Mouse (Mus musculus) erythroblast, adult 5-6 weeks (primary cell): ENCODE results near the gene Knstrn. TPM values are rescaled to one million over a fixed set of nuclear protein-coding genes. Genes with fewer than 3 reads are reported as not detected.

Experiments used
- ATAC-seq: replicated peaks from 2 replicates; pipeline ENCODE4 v1.8.0; 2016; ENCODE audit warnings: moderate number of reproducible peaks, mild to moderate bottlenecking, moderate TSS enrichment, inconsistent platforms; ENCODE audit not compliant: poor library complexity, low FRiP score, severe bottlenecking
- total RNA-seq, 2 experiments: library from RNA; stranded (forward) in 1 of 2; stranded (reverse) in 1 of 2; fragments of 150-400 nt in 1 of 2; fragments of 200-764, 138-1000 nt in 1 of 2; gene quantifications; 2 replicates each; pipeline versions ENCODE4 v1.2.3 to v1.2.4; 2015 to 2017; ENCODE audit warnings: low replicate concordance in 2 of 2

Knstrn gene
- total RNA-seq, 2 experiments from 2014 or later = 19.8 to 67.3 TPM

DNA sequence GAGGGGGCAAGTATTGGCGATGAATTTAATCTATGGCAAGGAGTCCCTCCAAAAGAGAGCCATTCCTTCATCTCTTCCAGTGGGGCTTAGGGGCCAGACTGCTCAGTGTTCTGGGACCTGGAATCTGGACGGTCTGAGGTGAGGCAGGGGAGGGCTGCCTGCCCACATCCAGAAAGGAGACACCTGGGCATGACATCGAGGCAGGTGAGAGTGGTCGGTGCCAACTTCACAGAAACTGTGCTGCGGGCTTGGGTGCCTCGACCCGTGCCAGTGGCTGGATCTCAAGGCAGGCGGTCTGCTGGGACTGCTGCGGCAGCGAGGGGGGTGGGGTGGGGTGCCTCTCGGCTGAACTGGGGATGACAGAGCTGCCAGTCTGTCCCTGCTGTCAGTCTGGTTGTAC lies 84.0 kb downstream of the Knstrn start:
- no peak for ATAC-seq

DNA sequence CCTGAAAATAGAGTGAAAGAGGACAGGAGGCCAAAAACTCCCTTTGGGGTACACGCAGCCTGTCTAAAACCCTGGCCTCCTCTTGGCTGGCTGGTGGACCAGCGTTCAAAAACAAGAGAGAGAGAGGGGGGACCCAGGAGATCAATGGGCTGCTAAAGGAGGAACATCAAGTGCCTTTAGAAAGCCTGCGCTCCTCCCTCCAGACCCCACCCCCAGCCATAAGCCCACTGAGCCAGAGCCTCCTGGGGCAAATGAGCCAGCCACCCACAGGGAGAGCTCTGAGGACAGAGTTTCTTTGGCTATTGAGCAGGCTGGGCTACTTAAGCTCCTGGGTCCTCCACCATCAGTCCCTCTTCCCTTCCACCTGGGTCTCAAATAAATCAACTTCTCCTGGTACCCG lies 85.0 kb downstream of the Knstrn start:
- no peak for ATAC-seq

DNA sequence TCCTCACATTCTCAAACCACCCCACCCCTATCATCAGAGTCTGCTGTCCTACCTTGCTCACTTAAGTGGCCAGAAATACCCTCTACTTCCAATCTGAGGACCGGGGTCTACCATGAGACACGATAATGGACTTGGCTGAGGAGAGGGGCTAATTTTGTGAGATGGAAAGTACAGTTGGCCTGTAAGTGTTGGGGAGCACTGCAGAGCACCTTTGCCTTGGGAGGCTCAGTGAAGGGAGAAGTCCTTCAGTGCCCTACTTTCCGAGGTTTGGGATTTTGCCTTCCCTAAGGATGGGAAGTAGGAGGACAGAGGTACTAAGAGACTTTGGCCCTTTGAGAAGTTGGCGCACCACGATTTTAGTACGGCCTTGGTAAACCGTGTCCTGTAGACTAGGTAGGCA lies 85.5 kb downstream of the Knstrn start:
- no peak for ATAC-seq

DNA sequence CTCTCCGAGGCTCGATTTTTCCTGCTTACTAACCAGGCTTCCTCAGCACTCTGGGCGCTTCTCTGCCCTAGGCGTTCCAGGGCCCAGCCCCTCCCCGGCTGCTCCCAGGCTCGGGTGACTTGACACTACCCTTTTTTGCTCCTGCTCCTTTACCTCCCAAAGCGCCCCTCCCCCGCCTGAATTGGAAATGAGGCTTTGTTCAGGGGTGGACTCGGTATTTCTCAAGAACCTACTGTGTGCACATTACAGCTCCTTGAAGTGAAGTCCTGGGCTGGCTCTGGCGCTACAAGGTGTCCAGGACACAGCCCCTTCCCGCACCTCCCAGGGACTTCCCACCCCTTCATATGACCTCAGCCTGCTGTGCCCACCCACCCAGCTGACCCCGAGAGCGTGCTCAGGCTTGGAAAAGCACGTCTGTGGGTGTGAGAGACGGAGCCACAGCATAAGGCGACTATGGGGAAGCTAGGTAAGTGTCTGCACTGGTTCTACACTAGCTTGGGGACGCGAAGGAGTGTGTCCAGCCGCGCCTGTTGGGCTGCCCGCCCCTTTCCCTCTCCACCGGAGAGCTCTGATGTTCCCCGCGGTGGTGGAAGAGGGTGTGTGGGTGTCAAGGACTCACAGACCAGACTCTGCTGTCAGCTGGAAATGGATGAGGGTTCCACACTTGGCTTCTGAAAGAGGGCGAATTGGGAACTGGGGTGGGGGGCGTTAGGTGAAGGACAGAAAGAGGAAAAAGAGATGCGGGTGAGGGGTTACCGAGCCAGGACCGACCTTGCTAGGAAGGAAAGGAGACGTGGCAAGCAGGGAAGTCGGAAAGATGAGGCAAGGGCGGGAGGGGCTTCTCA lies 86.4 kb downstream of the Knstrn start, which contains the start of gene Bahd1:
Bahd1 (plus strand) TSS at position 397 of the 845 bp plus-strand sequence.
- no peak for ATAC-seq

DNA sequence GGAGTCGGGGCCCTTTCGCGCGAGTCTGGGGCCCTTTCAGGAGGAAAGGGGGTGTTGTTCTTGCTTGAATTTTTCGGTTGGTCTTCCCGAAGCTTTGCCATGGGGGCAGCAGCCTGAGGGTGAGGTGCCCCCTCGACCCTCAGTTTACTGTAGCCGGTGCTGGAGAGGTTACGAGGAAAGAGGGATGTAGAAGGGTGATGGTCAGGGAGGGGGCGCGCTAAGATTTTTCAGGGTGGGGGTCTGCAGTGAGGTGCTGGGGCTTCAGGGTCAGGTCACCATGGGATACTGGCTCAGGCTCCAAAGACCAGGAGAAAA lies 87.0 kb downstream of the Knstrn start:
- 0 out of 2 replicates have a peak, but pooled peaks have one; percentile 1 for ATAC-seq

DNA sequence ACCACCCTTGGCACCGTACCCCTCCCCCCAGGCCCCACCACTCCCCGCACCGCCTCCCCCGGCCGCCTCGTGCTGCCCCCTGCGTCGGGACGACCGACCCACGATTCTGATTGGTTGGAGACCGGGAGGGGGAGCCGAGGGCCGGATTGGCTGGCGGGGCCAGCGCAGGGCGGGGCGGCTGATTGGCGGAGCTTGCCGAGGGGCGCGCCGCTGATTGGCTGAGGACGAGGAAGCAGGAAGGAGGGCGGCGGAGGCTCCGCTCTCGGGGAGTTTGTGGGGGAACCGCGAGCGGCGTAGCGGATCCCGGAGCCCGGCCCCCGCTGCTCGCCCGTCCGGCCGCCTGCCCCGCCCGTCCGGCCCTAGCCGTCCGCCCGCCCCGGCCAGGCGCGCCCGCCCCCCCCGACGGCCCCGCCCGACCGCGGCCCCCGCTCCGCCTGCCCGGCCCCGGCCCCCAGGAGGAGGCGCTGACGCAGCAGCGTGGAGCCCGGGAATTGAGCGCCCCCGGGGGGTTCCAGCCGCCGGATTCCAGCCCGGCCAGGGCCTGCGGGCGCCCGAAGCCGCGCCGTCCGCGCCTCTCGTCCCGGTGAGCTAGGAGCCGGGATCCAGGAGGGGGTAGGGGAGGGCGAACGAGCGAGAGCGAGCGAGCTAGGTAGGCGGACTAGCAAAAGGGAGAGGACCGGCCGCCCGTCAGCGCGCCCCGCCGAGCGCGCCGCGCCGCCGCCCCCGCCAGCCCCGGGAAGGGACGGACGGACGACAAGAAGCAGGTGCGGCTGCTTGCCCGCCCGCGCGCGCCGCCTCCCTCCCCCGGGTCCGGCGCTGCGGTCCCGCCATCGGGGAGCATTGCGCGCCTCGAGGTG lies 87.6 kb downstream of the Knstrn start:
- ATAC-seq = peak; percentile 91

DNA sequence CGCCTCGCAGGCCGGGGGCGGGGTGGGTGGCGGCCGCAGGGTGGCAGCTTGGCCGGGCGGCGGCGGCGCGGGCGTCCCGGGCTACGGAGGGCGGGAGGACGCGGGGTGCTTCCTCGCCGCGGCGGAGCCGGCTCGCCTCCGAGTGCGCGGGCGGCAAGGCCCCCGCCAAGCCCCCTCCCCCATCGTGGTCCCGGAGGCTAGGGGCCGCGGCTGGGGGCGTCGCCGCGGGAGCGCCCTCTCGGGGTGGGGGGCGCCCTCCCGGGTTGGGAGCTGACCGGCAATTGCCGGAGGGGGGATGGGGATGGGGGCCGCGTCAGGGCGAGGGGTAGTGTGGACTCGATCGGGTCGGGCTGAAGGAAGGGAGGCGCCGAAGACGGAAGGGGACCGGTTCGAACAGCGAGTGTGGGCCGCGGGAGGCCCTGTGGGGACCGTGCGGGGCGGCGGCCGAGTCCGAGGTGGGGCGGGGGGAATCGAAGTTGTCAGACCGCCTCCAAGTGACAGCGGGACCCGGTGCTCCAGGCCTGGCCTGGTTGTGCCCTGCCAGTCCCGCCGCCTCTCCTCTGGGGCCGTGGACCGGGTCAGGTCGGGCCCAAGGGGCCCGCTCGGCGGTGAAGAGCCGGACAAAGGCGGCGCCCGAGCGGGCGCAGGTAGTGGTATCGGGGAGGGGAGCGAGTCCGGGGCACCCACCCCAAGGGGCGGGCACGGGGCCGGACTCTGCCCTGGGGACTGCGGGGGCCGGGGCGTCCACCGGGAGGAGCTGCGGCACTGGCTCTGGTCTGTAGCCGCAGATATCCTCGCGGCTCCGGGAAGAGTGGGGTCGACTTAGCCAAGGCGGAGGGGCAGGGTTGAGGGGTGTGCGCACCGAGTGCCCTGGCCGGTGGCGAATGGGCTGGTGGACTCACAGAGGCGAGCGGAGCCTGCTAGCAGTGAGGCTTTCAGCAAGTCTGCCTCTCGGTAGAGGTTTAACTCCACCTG lies 88.5 kb downstream of the Knstrn start:
- ATAC-seq = no peak

DNA sequence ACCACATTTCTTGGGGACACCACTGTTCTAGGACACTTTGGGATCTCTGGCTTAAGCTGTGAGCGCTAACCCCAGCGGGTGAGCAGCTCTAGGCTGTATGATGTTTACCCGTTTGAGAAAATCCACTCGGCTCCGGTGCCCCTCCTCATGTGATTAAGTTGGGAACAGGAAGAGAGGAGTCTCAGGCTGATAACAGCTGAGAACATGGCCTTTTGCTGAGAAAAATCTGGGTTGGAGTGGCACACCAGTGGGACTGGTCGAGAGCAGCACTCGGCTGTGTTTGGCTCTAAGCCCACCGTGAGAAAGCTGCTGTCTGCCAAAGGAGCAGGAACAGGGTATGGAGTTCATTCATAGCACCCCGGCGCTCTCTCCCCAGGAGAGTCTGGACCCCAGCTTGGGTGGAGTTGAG lies 89.5 kb downstream of the Knstrn start:
- no peak for ATAC-seq

Other genes starting within 250 kb of the Knstrn start
- 21.7 and 41.2 TPM in 2 replicates for gene Bub1b, start 215.8 kb upstream of the Knstrn start, total RNA-seq (2015; ENCODE audit: low replicate concordance)
- gene Bub1b, start 215.8 kb upstream of the Knstrn start, total RNA-seq (2017; ENCODE audit: low replicate concordance) = 36.4 and 48.5 TPM in 2 replicates
- not detected in 2 replicates for gene Pak6, start 150.7 kb upstream of the Knstrn start, total RNA-seq (2015; ENCODE audit: low replicate concordance)
- 0.77 TPM in 1 of 2 replicates, not detected in the other for gene Pak6, start 150.7 kb upstream of the Knstrn start, total RNA-seq (2017; ENCODE audit: low replicate concordance)
- 0.19 TPM in 1 of 2 replicates, not detected in the other for gene Ankrd63, start 110.0 kb upstream of the Knstrn start, total RNA-seq (2015; ENCODE audit: low replicate concordance)
- 0.14 TPM in 1 of 2 replicates, not detected in the other for gene Ankrd63, start 110.0 kb upstream of the Knstrn start, total RNA-seq (2017; ENCODE audit: low replicate concordance)
- gene Plcb2, start 85.6 kb upstream of the Knstrn start, total RNA-seq (2015; ENCODE audit: low replicate concordance) = 30.7 and 38.9 TPM in 2 replicates
- gene Plcb2, start 85.6 kb upstream of the Knstrn start, total RNA-seq (2017; ENCODE audit: low replicate concordance) = 13.7 and 17.6 TPM in 2 replicates
- 6.5 and 10.4 TPM in 2 replicates for gene Inafm2, start 68.2 kb upstream of the Knstrn start, total RNA-seq (2015; ENCODE audit: low replicate concordance)
- 3.5 and 4.6 TPM in 2 replicates for gene Inafm2, start 68.2 kb upstream of the Knstrn start, total RNA-seq (2017; ENCODE audit: low replicate concordance)
- gene Ccdc9b, start 51.3 kb upstream of the Knstrn start, total RNA-seq (2015; ENCODE audit: low replicate concordance) = not detected in 2 replicates
- gene Ccdc9b, start 51.3 kb upstream of the Knstrn start, total RNA-seq (2017; ENCODE audit: low replicate concordance) = 0.17 TPM in 1 of 2 replicates, not detected in the other
- not detected in 2 replicates for gene Phgr1, start 41.2 kb upstream of the Knstrn start, total RNA-seq (2015; ENCODE audit: low replicate concordance)
- gene Phgr1, start 41.2 kb upstream of the Knstrn start, total RNA-seq (2017; ENCODE audit: low replicate concordance) = not detected in 2 replicates
- gene Disp2, start 34.3 kb upstream of the Knstrn start, total RNA-seq (2015; ENCODE audit: low replicate concordance) = not detected in 2 replicates
- gene Disp2, start 34.3 kb upstream of the Knstrn start, total RNA-seq (2017; ENCODE audit: low replicate concordance) = 0.14 TPM in 1 of 2 replicates, not detected in the other
- gene Ivd, start 48.0 kb downstream of the Knstrn start, total RNA-seq (2015; ENCODE audit: low replicate concordance) = 1.9 and 8.1 TPM in 2 replicates
- gene Ivd, start 48.0 kb downstream of the Knstrn start, total RNA-seq (2017; ENCODE audit: low replicate concordance) = 4.2 and 4.8 TPM in 2 replicates
- 1.3 and 2.3 TPM in 2 replicates for gene Bahd1, start 86.4 kb downstream of the Knstrn start, total RNA-seq (2015; ENCODE audit: low replicate concordance)
- gene Bahd1, start 86.4 kb downstream of the Knstrn start, total RNA-seq (2017; ENCODE audit: low replicate concordance) = 3.2 and 4.3 TPM in 2 replicates
- 1.5 and 2.7 TPM in 2 replicates for gene Chst14, start 112.5 kb downstream of the Knstrn start, total RNA-seq (2015; ENCODE audit: low replicate concordance)
- gene Chst14, start 112.5 kb downstream of the Knstrn start, total RNA-seq (2017; ENCODE audit: low replicate concordance) = 0.43 TPM in 1 of 2 replicates, not detected in the other
- 1.9 and 8.8 TPM in 2 replicates for gene Ccdc32, start 215.4 kb downstream of the Knstrn start, total RNA-seq (2015; ENCODE audit: low replicate concordance)
- 4.9 and 7.5 TPM in 2 replicates for gene Ccdc32, start 215.4 kb downstream of the Knstrn start, total RNA-seq (2017; ENCODE audit: low replicate concordance)
- gene Rpusd2, start 220.8 kb downstream of the Knstrn start, total RNA-seq (2015; ENCODE audit: low replicate concordance) = 2.9 and 4.0 TPM in 2 replicates
- 2.3 and 2.5 TPM in 2 replicates for gene Rpusd2, start 220.8 kb downstream of the Knstrn start, total RNA-seq (2017; ENCODE audit: low replicate concordance)
- gene Knl1, start 233.1 kb downstream of the Knstrn start, total RNA-seq (2015; ENCODE audit: low replicate concordance) = 25.9 and 29.8 TPM in 2 replicates
- gene Knl1, start 233.1 kb downstream of the Knstrn start, total RNA-seq (2017; ENCODE audit: low replicate concordance) = 47.8 and 56.3 TPM in 2 replicates